Mouse (Mus musculus) urinary bladder, postnatal 10 days (tissue): ENCODE measurements around the gene Pcx.

Experiments
- DNase-seq: peaks from one replicate; pipeline ENCODE4 v3.0.0; 2022; ENCODE audit warnings: low spot score

The Pcx gene

GRCm38 (mm10) chr19:4620721-4621120, 110.4 kb downstream of the Pcx start:
- no peak for DNase-seq

- no peak for DNase-seq
Observed at GRCm38 (mm10) chr19:4622780-4623179, 112.5 kb downstream of the Pcx start.

- DNase-seq, result no peak
Observed at GRCm38 (mm10) chr19:4623419-4623818, 113.1 kb downstream of the Pcx start.

- no peak for DNase-seq
Observed at GRCm38 (mm10) chr19:4624006-4624405, 113.7 kb downstream of the Pcx start.

- no peak for DNase-seq
Observed at GRCm38 (mm10) chr19:4624406-4625178, 114.3 kb downstream of the Pcx start.

DNA sequence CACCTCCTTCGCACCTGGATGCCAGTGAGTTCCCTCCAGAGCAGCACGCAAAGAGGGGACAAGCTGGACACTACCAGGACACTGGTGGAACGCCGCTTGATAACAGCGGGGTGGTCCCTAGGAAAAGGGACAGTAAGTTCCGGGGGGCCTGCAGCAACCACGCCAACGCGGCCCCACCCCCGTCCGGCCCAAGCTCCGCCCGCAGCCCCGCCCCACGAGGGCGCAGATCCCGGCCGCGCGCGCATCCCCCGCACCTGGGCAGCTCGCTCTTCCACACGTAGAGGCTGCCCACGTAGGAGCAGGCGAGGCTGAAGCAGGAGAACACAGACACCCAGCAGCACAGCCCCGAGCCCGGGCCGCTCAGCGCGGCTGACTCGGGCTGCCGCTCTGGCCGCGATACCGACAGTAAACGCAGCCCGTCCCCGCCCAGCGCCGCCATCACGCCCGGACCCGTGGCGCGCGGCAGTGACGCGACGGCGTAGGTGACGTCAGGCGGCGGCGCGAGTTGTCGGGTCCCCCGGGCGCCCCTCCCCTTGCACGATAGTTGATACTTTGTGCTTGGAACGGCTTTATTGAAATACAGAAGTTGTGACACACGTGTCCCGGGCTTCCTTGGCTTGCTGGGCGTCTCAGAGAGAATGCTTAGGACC, 115.0 kb downstream of the Pcx start, which contains the start of gene Rce1:
Gene Rce1, minus strand, starts transcription at position 463 of the 650 bp plus-strand sequence.
- DNase-seq, result peak; percentile 60

- no peak for DNase-seq
Observed at GRCm38 (mm10) chr19:4625829-4626535, 115.7 kb downstream of the Pcx start.

GRCm38 (mm10) chr19:4628819-4629218, 118.5 kb downstream of the Pcx start:
- no peak for DNase-seq

DNA sequence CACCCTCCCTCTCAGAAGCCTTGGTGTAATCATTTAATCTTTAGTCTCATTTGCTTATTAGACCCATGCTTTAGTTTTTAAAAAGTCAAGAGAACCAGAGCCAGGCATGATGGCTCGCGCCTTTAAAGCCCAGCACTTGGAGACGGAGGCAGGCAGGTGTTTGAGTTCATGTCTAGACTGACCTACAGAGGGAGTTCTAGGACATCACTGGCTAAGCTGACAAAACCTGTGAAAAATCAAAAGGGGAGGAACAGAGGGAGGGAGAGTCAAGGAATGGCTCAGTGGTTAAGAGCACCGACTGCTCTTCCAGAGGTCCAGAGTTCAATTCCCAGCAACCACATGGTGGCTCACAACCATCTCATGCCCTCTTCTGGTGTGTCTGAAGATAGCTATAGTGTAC, 125.7 kb downstream of the Pcx start:
- DNase-seq, result no peak

- DNase-seq, result no peak
Observed at GRCm38 (mm10) chr19:4644271-4644670, 134.0 kb downstream of the Pcx start.

GRCm38 (mm10) chr19:4646917-4647492, 136.7 kb downstream of the Pcx start:
- no peak for DNase-seq

DNA sequence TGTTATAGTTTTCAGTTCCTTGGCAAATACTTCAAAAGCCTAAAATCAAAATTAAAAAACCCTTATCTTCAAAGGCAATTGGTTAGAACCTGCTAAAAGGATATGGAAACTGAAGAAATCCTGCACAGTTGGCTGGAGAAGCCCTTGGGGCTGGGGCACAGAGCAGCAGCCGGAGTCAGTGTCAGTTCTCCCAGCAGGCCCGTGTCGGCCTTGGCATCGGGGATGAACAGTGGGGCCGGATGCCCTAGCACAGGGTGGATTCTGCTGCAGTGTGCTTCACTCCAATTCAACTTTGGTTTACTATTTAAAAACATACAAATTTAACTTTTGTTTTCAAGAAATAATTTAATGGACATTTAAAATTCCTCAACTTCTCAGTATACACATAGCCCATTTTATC, 147.9 kb downstream of the Pcx start:
- no peak for DNase-seq

DNA sequence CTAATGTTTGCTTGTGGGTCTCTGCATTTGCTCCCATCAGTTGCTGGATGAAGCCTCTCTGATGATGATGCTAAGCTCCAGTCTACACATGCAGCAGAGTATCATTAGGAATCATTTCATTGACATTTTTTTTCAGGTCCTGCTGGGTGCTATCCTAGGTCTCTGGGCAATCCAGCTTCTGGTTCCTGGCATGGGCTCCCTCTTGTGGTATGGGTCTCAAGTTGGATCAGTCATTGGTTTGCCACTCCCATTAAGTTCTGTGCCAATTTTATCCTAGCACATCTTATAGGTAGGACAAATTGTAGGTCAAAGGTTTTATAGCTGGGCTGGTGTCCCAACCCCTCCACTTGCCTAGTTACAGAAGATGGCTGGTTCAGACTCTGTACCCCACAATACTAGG, 156.5 kb downstream of the Pcx start:
- no peak for DNase-seq

- no peak for DNase-seq
Observed at GRCm38 (mm10) chr19:4670776-4671175, 160.5 kb downstream of the Pcx start.
